Mouse (Mus musculus) small intestine, adult 2 months (tissue): ENCODE results near the gene Dnaic1. TPM values are rescaled to one million over a fixed set of nuclear protein-coding genes. Genes with fewer than 3 reads are reported as not detected.

ENCODE experiments used
- H3K27ac ChIP-seq: fragments of 200-500 bp; 2 replicates; pipeline ENCODE4 v1.5.1; 2012; ENCODE audit warnings: low read depth, low read length, control low read depth, inconsistent platforms; ENCODE audit not compliant: insufficient read depth
- H3K27me3 ChIP-seq: fragments of 200-500 bp; 2 replicates; pipeline ENCODE4 v1.6.1; 2012; ENCODE audit warnings: mild to moderate bottlenecking, moderate library complexity, low read length, inconsistent platforms; ENCODE audit not compliant: control insufficient read depth, insufficient read depth
- H3K36me3 ChIP-seq: fragments of 200-500 bp; 2 replicates; pipeline ENCODE4 v1.6.1; 2012; ENCODE audit warnings: mild to moderate bottlenecking, low read length, control low read depth, inconsistent platforms; ENCODE audit not compliant: control insufficient read depth, insufficient read depth
- H3K4me1 ChIP-seq: fragments of 200-500 bp; 2 replicates; pipeline ENCODE4 v1.6.1; 2012; ENCODE audit warnings: low read length, inconsistent platforms, mixed read lengths; ENCODE audit not compliant: control insufficient read depth, insufficient read depth, insufficient read length
- H3K4me3 ChIP-seq: fragments of 200-500 bp; 2 replicates; pipeline ENCODE4 v1.5.1; 2012; ENCODE audit warnings: low read depth, mild to moderate bottlenecking, control low read depth, inconsistent platforms, low read length, moderate library complexity
- CTCF ChIP-seq: fragments of 200-500 bp; IDR thresholded peaks from 2 replicates; pipeline ENCODE4 v1.5.1; 2012; ENCODE audit warnings: low read depth, mild to moderate bottlenecking, control low read depth, inconsistent platforms, low read length, moderate library complexity, mixed read lengths; ENCODE audit not compliant: insufficient replicate concordance, insufficient read length; ENCODE audit errors: extremely low read depth
- POLR2A ChIP-seq: fragments of 200-500 bp; IDR thresholded peaks from 2 replicates; pipeline ENCODE4 v1.6.1; 2012; ENCODE audit warnings: low read depth, mild to moderate bottlenecking, control low read depth, inconsistent platforms, low read length, moderate library complexity
- WGBS: fragments of 180-500 bp; shearing (Covaris S2); methylation state at CpG from one replicate; pipeline ENCODE4 v1.1.7; 2018; 5-methylcytosine and 5-hydroxymethylcytosine counted together
- polyA plus RNA-seq: library from polyadenylated mRNA; depleted of rRNA; stranded (reverse); fragments of >200 nt; gene quantifications from 2 replicates; pipeline ENCODE4 v1.2.3, GENCODE M21; 2012

The Dnaic1 gene
- polyA plus RNA-seq, 1 experiment: 5.4 TPM

GRCm38 (mm10) chr4:41655525-41655924, 86.0 kb downstream of the Dnaic1 start:
- Histone ChIP-seq H3K4me1 (peaks cover 7% of the 10 kb centered on the region; the same call in 1 of the 2 replicates), H3K4me3 (no peak overlapping the region), H3K27ac (no peak overlapping the region), H3K36me3 (no peaks in the 10 kb centered on the region), H3K27me3 (no peaks in the 10 kb centered on the region)
- no peak for TF ChIP-seq CTCF
- no peak for TF ChIP-seq POLR2A
- WGBS: 83% methylated on average over 2 of the region's 2 CpGs

GRCm38 (mm10) chr4:41658566-41659384, 89.2 kb downstream of the Dnaic1 start:
- WGBS: 14% methylated on average over 24 of the region's 25 CpGs
- Histone ChIP-seq H3K27ac (no peak overlapping the region), H3K4me3 (no peak overlapping the region), H3K36me3 (no peaks in the 10 kb centered on the region), H3K4me1 (peaks cover 7% of the 10 kb centered on the region; the same call in 1 of the 2 replicates), H3K27me3 (no peaks in the 10 kb centered on the region)
- TF ChIP-seq CTCF (no peak), POLR2A (no peak)

- WGBS: 82% methylated on average over 13 of the region's 13 CpGs
- Histone ChIP-seq H3K27me3 (no peaks in the 10 kb centered on the region), H3K4me1 (peaks cover 7% of the 10 kb centered on the region; the same call in 1 of the 2 replicates), H3K4me3 (no peak overlapping the region), H3K27ac (no peak overlapping the region), H3K36me3 (no peaks in the 10 kb centered on the region)
- TF ChIP-seq POLR2A: no peak
- no peak for TF ChIP-seq CTCF
These were observed 90.0 kb downstream of the Dnaic1 start for GRCm38 (mm10) chr4:41659556-41659955.

- 51% methylated on average over 11 of the region's 11 CpGs for WGBS
These were observed 91.4 kb downstream of the Dnaic1 start for GRCm38 (mm10) chr4:41660851-41661430.

GRCm38 (mm10) chr4:41662723-41663122, 93.1 kb downstream of the Dnaic1 start:
- Histone ChIP-seq H3K36me3 (no peaks in the 10 kb centered on the region), H3K4me1 (peaks cover 7% of the 10 kb centered on the region; the same call in 1 of the 2 replicates), H3K27ac (no peak overlapping the region), H3K4me3 (no peak overlapping the region), H3K27me3 (no peaks in the 10 kb centered on the region)
- 79% methylated on average over 11 of the region's 11 CpGs for WGBS
- TF ChIP-seq POLR2A (no peak), CTCF (no peak)

More at GRCm38 (mm10) chr4:41660851-41661430, 91.4 kb downstream of the Dnaic1 start:
- Histone ChIP-seq H3K36me3 (no peaks in the 10 kb centered on the region), H3K27ac (no peak overlapping the region), H3K4me1 (peaks cover 7% of the 10 kb centered on the region; the same call in 1 of the 2 replicates), H3K27me3 (no peaks in the 10 kb centered on the region), H3K4me3 (no peak overlapping the region)
- TF ChIP-seq CTCF (no peak), POLR2A (no peak)

GRCm38 (mm10) chr4:41663614-41664013, 94.0 kb downstream of the Dnaic1 start:
- peaks cover 2% of the 10 kb centered on the region; the same call in 1 of the 2 replicates for H3K4me1 ChIP-seq
- no peak overlapping the region for H3K4me3 ChIP-seq
- WGBS: 60% methylated on average over 9 of the region's 9 CpGs
- no peaks in the 10 kb centered on the region for H3K27me3 ChIP-seq
- no peaks in the 10 kb centered on the region for H3K36me3 ChIP-seq
- no peak for TF ChIP-seq CTCF
- TF ChIP-seq POLR2A: no peak
- H3K27ac ChIP-seq: no peak overlapping the region

GRCm38 (mm10) chr4:41664533-41664932, 95.0 kb downstream of the Dnaic1 start:
- H3K27ac ChIP-seq: no peak overlapping the region
- H3K4me1 ChIP-seq: no peaks in the 10 kb centered on the region; the same call in 1 of the 2 replicates
- H3K27me3 ChIP-seq: no peaks in the 10 kb centered on the region
- no peaks in the 10 kb centered on the region for H3K36me3 ChIP-seq
- WGBS: 11% methylated on average over 7 of the region's 7 CpGs
- H3K4me3 ChIP-seq: no peak overlapping the region
- no peak for TF ChIP-seq POLR2A
- TF ChIP-seq CTCF: no peak
